Mouse (Mus musculus) hindbrain, embryonic 12.5 days (tissue): ENCODE results near the gene Arhgap10. TPM values are rescaled to one million over a fixed set of nuclear protein-coding genes. Genes with fewer than 3 reads are reported as not detected.

Source experiments
- ATAC-seq: fragments of 200-750 bp; cut with Nextera tagmentation; 2 replicates; pipeline ENCODE4 v1.8.0; 2017; ENCODE audit warnings: moderate TSS enrichment; ENCODE audit not compliant: low FRiP score
- H3K27ac ChIP-seq: fragments of 300-500 bp; sonication (generic); 2 replicates; pipeline ENCODE4 v1.5.1; 2016; ENCODE audit warnings: mild to moderate bottlenecking
- H3K27me3 ChIP-seq: fragments of 300-500 bp; sonication (generic); 2 replicates; pipeline ENCODE4 v1.6.1; 2016; ENCODE audit warnings: mild to moderate bottlenecking
- H3K36me3 ChIP-seq: fragments of 300-500 bp; sonication (generic); 2 replicates; pipeline ENCODE4 v1.6.1; 2016; ENCODE audit warnings: mild to moderate bottlenecking
- H3K4me1 ChIP-seq: fragments of 300-500 bp; sonication (generic); 2 replicates; pipeline ENCODE4 v1.6.1; 2016
- H3K4me2 ChIP-seq: fragments of 300-500 bp; sonication (generic); replicated peaks from 2 replicates; pipeline ENCODE4 v1.6.1; 2016; ENCODE audit warnings: mild to moderate bottlenecking
- H3K4me3 ChIP-seq: fragments of 300-500 bp; sonication (generic); 2 replicates; pipeline ENCODE4 v1.5.1; 2016; ENCODE audit warnings: mild to moderate bottlenecking
- H3K9ac ChIP-seq: fragments of 300-500 bp; sonication (generic); 2 replicates; pipeline ENCODE4 v1.6.1; 2016; ENCODE audit warnings: mild to moderate bottlenecking, moderate library complexity
- H3K9me3 ChIP-seq: fragments of 300-500 bp; sonication (generic); replicated peaks from 2 replicates; pipeline ENCODE4 v1.6.1; 2016; ENCODE audit warnings: mild to moderate bottlenecking
- WGBS: fragments of 180-500 bp; shearing (Covaris S2); methylation state at CpG from one replicate; pipeline ENCODE4 v1.1.7; 2016; 5-methylcytosine and 5-hydroxymethylcytosine counted together
- polyA plus RNA-seq: library from polyadenylated mRNA; unstranded; fragments of >200 nt; fragmentation: Nextera tagmentation; extraction: Ambion mirVana; gene quantifications from 2 replicates; pipeline ENCODE4 v1.2.1, GENCODE M21; 2016

Arhgap10 gene
- polyA plus RNA-seq, 1 experiment from 2014 or later = 16.5 TPM

DNA sequence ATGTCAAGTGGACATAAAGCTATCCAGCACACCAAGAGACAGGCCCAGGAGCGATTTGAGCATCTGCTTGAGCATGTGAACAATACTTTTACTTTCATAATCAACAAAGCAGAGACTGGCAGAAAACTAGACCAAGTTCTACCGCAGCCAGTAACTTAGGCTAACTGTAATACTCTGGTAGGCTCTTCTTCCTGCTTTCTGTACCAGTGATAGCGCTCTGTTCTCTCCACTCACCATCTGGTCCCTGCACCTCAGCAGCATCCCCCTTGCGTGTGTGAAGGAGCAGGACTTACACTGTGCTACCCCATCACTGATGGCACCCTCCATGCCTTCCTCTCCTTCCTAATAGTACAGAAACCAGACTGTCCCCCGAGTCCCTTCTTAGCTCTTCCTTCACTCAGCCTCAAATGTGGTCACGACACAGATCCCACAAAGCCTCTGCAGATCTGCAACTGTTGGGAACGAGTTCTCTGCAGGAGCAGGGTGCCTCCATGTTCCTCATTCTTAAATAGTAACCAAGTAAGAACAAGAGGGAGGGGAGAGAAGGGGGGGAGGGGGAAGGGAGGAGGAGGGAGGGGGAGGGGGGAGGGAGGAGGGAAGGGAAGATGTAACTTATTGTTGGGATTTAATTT lies 235.0 kb downstream of the Arhgap10 start:
- no peak overlapping the region for H3K27ac ChIP-seq
- WGBS = 83% methylated on average over 7 of the region's 7 CpGs
- ATAC-seq = no peak
- H3K4me2 ChIP-seq = no peak overlapping the region
- H3K9ac ChIP-seq = no peak overlapping the region
- no peaks in the 10 kb centered on the region for H3K36me3 ChIP-seq
- H3K9me3 ChIP-seq = no peaks in the 10 kb centered on the region
- H3K4me3 ChIP-seq = no peak overlapping the region
- no peaks in the 10 kb centered on the region for H3K4me1 ChIP-seq
- H3K27me3 ChIP-seq = no peaks in the 10 kb centered on the region

DNA sequence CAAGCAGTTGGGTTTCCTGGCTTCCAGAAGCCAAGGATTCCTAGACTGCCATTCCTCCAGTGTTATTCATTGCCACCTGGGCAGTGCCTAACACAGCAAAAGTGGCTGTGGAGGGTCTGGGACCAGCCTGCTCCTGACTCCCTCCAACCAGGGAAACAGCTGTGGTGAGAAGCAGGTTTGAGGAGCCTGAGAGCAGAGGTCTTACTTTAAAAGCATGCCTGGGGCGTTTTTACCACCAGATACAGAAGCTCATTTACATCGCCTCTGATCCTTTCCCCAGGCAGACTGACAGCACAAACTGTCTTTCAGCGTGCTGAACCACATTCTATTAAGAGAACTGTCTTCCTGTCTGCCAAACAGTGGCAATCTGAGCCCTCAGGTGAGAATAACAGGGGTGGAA lies 237.8 kb downstream of the Arhgap10 start:
- no peak for ATAC-seq
- H3K4me2 ChIP-seq = no peak overlapping the region
- H3K9ac ChIP-seq = no peak overlapping the region
- 46% methylated on average over 3 of the region's 3 CpGs for WGBS
- no peaks in the 10 kb centered on the region for H3K4me1 ChIP-seq
- H3K27ac ChIP-seq = no peak overlapping the region
- no peaks in the 10 kb centered on the region for H3K36me3 ChIP-seq
- no peaks in the 10 kb centered on the region for H3K9me3 ChIP-seq
- no peak overlapping the region for H3K4me3 ChIP-seq
- no peaks in the 10 kb centered on the region for H3K27me3 ChIP-seq

DNA sequence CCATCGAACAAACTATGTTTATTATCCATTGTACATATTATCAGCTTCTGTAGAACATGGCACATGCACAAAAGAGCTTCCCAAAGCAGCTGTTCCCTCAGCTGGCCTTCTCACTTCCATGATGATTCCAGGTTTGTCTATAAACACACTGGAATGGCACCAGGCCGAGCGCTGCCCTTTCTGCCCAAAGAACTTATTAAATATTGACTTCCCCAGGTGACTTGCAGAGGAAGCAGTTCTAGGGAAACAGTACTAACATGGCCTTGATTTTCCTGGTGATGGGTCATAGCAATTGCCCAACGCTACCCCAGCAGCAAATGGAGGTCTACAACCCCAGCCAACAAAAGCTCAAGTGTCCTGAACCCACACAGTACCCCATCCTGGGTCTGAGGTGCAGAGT lies 239.5 kb downstream of the Arhgap10 start:
- no peaks in the 10 kb centered on the region for H3K27me3 ChIP-seq
- ATAC-seq = no peak
- no peak overlapping the region for H3K27ac ChIP-seq
- H3K4me2 ChIP-seq = no peak overlapping the region
- H3K9ac ChIP-seq = no peak overlapping the region
- WGBS = 95% methylated on average over 4 of the region's 4 CpGs
- no peaks in the 10 kb centered on the region for H3K4me1 ChIP-seq
- no peak overlapping the region for H3K4me3 ChIP-seq
- no peaks in the 10 kb centered on the region for H3K36me3 ChIP-seq
- no peaks in the 10 kb centered on the region for H3K9me3 ChIP-seq

DNA sequence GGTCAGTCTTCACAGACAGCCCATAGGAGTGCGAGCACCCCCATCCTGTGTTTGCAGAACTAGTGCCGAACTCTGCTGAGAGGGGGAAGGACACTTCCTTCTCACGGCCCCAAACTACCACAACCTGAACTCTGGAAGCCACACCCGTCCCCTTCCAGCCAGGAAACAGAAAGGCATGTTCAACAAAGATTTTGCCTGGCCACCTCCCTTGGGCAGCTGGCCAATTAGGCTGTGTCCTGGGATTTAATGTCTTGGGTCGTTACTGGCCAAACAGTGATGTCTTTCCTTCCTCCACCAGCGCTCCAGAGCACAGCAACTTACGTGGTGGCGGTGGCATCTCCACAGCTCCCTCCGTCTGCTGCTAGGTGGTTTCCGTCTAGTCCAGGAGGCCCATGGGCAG lies 240.9 kb downstream of the Arhgap10 start:
- Histone ChIP-seq H3K4me1 (no peaks in the 10 kb centered on the region), H3K36me3 (no peaks in the 10 kb centered on the region), H3K4me3 (no peak overlapping the region), H3K27me3 (no peaks in the 10 kb centered on the region), H3K27ac (no peak overlapping the region), H3K9me3 (no peaks in the 10 kb centered on the region), H3K4me2 (no peak overlapping the region), H3K9ac (no peak overlapping the region)
- no peak for ATAC-seq
- WGBS = 90% methylated on average over 10 of the region's 10 CpGs

DNA sequence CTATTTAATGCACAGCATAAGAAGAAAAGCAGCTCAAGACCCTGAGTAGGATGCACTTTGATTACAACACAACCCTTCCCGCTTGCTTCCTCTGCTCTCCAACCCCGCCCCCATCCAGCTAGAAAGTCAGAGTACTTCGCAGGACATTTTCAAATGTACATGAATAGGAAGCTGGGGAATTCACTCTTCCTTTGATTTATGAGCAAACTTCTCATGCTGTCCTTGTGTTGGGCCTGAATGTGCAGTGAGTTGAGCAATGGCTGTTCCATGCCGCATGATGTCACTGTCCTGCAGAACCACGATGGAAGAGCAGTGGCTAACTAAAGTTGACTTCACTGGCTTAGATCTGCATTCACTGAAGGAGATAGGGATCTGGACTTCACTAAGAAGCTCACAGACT lies 242.2 kb downstream of the Arhgap10 start:
- Histone ChIP-seq H3K36me3 (no peaks in the 10 kb centered on the region), H3K9me3 (no peaks in the 10 kb centered on the region), H3K27ac (no peak overlapping the region), H3K4me1 (no peaks in the 10 kb centered on the region), H3K9ac (no peak overlapping the region), H3K4me2 (no peak overlapping the region), H3K4me3 (no peak overlapping the region), H3K27me3 (no peaks in the 10 kb centered on the region)
- WGBS = 88% methylated on average over 5 of the region's 5 CpGs
- ATAC-seq = no peak

DNA sequence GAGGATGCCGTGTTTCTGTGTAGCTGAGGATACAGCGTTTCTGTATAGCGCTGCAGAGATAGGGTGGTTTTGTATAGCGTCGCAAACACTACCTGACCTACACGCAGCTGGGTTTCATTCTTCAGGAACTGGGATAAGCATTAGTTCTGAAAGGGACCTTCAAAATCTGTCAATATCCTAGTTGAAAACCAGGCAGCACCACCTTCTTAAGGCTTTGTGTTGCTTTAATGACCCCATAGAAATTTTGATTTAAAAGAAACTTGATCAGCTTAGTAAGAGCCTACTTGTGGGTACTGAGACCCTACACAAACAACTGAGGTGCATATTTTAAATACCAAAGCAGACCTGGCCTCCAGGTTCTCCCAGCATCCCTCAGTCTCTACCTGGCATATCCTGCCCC lies 245.6 kb downstream of the Arhgap10 start:
- Histone ChIP-seq H3K4me1 (no peaks in the 10 kb centered on the region), H3K4me3 (no peak overlapping the region), H3K27ac (no peak overlapping the region), H3K9ac (no peak overlapping the region), H3K4me2 (no peak overlapping the region), H3K9me3 (0 out of 2 replicates have a peak, but pooled peaks cover 8% of the 10 kb centered on the region), H3K36me3 (no peaks in the 10 kb centered on the region), H3K27me3 (no peaks in the 10 kb centered on the region)
- 86% methylated on average over 6 of the region's 6 CpGs for WGBS
- no peak for ATAC-seq

DNA sequence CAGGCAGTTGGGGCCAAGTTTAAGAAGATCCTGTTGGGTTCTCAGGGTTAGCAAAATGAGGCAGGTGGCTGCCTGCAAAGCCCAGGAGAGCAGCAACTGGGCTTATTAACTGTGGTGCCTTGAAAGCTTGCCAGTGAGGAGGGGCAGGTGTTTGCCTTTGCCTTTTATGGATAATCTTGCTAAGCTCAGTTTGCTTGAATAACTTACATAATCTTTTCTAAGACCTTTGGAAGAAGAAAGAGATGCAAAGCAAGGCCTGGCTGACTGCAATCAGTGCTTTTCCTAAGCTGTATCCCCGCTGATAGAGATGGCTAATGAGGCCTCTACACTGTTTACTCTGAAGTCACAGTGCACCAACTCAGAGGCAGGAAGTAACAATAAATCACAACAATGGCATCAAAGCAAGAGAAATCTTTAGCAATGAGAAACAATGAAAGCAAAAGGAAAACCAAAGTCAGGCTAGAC lies 249.8 kb downstream of the Arhgap10 start:
- no peak overlapping the region for H3K4me2 ChIP-seq
- no peak overlapping the region for H3K27ac ChIP-seq
- 68% methylated on average over 1 of the region's 1 CpGs for WGBS
- H3K27me3 ChIP-seq = no peaks in the 10 kb centered on the region
- no peak overlapping the region for H3K4me3 ChIP-seq
- H3K36me3 ChIP-seq = no peaks in the 10 kb centered on the region
- no peak for ATAC-seq
- no peaks in the 10 kb centered on the region for H3K4me1 ChIP-seq
- no peak overlapping the region for H3K9ac ChIP-seq
- 0 out of 2 replicates have a peak, but pooled peaks cover 8% of the 10 kb centered on the region for H3K9me3 ChIP-seq

DNA sequence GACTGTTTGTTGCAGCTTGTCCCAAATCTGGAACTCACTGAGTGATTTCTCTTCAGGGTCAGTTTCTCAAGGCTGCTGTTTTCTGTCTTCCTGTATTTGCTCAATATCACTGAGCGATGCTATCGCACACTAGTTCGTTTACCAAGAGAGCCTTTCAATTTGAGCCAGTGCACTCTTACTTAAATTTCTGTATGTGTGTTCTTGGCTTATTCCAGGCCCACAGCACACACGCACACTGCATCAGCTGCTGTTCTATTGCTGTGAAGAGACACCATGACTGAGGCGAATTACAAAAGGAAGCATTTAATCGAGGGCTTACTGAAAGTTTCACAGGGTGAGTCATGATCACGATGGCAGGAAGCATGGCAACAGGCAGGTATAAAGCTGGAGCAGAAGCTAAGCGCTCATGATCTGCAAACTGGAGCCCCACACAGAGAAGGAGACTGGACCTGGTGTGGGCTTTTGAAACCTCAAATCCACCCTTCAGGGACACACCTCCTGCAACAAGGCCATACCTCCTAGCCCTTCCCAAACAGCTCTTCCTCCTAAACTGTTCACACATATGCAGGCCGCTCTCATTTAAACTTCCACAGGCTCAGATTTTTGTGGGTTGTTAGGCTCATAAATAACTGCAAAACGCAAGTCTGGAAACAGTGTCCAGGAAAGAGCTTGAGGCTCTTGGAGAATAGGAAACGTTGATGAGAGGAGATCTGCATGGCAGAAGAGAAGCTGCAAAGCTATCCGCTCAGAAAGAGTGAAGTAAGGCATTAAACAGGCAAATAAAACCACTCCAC lies 255.3 kb downstream of the Arhgap10 start:
- Histone ChIP-seq H3K4me1 (no peaks in the 10 kb centered on the region), H3K9me3 (no peaks in the 10 kb centered on the region), H3K4me2 (no peak overlapping the region), H3K27me3 (no peaks in the 10 kb centered on the region), H3K27ac (no peak overlapping the region), H3K4me3 (no peak overlapping the region), H3K9ac (no peak overlapping the region), H3K36me3 (0 out of 2 replicates have a peak, but pooled peaks cover 3% of the 10 kb centered on the region)
- 89% methylated on average over 12 of the region's 12 CpGs for WGBS
- no peak for ATAC-seq

DNA sequence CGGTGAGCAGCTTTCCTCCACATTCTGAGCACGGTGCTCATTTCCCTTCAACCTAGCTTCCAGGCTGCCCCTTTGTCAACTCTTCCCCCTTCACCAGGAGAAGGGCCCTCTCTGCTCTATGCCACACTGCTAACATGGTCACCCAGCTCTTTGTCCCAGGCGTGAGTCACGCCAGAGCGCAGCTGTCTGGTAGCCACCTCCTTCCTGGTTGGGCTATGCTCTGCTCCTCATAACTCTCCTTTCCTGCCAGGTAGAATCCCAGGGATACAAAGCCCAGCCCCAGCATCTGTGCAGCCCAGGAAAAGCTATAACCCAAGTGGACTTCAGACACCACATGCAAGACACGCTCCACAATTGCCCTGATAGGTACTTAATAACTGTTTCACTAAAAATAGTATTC lies 256.5 kb downstream of the Arhgap10 start:
- ATAC-seq = no peak
- Histone ChIP-seq H3K9me3 (no peaks in the 10 kb centered on the region), H3K9ac (no peak overlapping the region), H3K4me3 (no peak overlapping the region), H3K4me2 (no peak overlapping the region), H3K27ac (no peak overlapping the region), H3K4me1 (no peaks in the 10 kb centered on the region), H3K27me3 (no peaks in the 10 kb centered on the region), H3K36me3 (0 out of 2 replicates have a peak, but pooled peaks cover 3% of the 10 kb centered on the region)
- 91% methylated on average over 6 of the region's 6 CpGs for WGBS

DNA sequence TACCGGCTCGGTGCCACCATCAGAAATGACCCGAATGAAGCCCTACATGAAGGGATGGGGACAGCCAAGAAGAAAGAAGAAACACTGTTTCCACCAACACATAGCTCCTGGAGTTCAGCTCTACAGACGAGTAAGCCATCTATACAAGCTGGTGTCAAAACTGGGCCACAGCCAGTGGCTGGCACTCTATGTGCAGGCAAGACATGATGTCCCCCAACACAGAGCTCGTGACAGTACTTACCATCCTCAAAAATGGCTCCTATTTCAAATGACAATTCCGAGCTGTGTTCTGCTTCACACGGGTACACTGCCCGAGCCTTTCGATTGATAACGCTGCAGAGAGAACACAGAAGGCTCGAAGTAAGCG lies 260.7 kb downstream of the Arhgap10 start:
- no peak for ATAC-seq
- WGBS = 94% methylated on average over 12 of the region's 12 CpGs

DNA sequence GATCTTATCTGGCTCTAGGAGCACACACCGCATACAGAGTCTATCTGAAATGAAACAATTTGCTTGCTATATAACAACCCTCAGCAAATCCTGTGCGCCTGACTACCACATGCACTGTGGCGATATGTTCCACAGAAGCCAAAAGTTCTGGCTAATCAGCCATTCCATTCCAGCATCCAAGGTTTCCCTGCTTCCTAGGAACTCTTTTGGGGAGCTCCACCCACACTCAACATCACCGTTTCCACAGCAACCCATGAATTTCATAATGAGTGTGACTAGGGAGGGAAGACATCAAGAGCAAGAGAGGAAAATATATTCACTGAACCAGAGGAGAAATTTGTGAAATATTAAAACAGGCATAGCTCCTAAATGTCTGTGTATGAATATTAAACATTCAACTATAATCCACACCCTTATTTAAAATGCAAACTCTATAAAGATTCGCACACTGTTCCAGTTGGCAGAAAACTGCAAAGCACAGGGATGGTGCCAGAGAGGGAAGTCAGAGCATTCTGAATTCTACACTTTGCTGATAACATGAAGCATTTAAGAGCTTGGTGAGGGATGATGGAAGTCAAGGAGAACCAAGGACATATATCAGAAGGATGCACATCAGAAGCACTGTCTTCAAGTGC lies 261.2 kb downstream of the Arhgap10 start:
- 94% methylated on average over 5 of the region's 5 CpGs for WGBS
- Histone ChIP-seq H3K36me3 (0 out of 2 replicates have a peak, but pooled peaks cover 3% of the 10 kb centered on the region), H3K4me1 (no peaks in the 10 kb centered on the region), H3K27me3 (no peaks in the 10 kb centered on the region), H3K4me2 (no peak overlapping the region), H3K9me3 (no peaks in the 10 kb centered on the region), H3K4me3 (no peak overlapping the region), H3K9ac (no peak overlapping the region), H3K27ac (no peak overlapping the region)
- ATAC-seq = no peak

More for the DNA sequence above, 260.7 kb downstream of the Arhgap10 start:
- Histone ChIP-seq H3K9me3 (no peaks in the 10 kb centered on the region), H3K9ac (no peak overlapping the region), H3K36me3 (0 out of 2 replicates have a peak, but pooled peaks cover 3% of the 10 kb centered on the region), H3K27ac (no peak overlapping the region), H3K4me2 (no peak overlapping the region), H3K27me3 (no peaks in the 10 kb centered on the region), H3K4me1 (no peaks in the 10 kb centered on the region), H3K4me3 (no peak overlapping the region)

DNA sequence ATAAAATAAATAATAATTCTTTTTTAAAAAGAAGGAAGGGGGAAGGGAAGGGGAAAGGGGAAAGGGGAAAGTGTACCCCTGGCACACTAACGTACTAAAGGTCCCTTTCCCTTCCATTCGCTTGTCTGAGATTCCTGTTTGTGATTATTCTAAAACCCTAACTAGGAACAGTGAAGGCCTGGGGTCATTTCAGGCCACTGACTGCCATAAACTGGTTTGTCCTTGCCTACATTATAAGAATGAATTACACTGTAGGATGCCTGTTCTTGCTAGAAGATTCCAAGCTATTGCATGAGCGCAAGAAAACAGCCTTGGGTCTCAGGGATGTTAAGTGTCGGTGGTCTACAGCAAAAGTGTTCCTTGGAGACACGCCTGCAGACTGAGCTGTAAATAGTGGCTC lies 263.3 kb downstream of the Arhgap10 start:
- ATAC-seq = no peak
- Histone ChIP-seq H3K4me3 (no peak overlapping the region), H3K9ac (no peak overlapping the region), H3K27ac (no peak overlapping the region), H3K27me3 (no peaks in the 10 kb centered on the region), H3K4me1 (no peaks in the 10 kb centered on the region), H3K9me3 (no peaks in the 10 kb centered on the region), H3K4me2 (no peak overlapping the region), H3K36me3 (0 out of 2 replicates have a peak, but pooled peaks cover 3% of the 10 kb centered on the region)
- WGBS = 83% methylated on average over 5 of the region's 5 CpGs
